Mouse (Mus musculus) heart, postnatal 36 days (tissue): ENCODE results near the gene 2510002D24Rik. TPM values are rescaled to one million over a fixed set of nuclear protein-coding genes. Genes with fewer than 3 reads are reported as not detected.
A peak's percentile ranks its signal among the peaks of the same experiment; 100 is the strongest.

Source experiments
- DNase-seq, 2 experiments: peaks; one replicate each; pipeline ENCODE4 v3.0.0; 2021 to 2022
- intact Hi-C: fragments of 180-260 bp; cut with DNase I; formaldehyde crosslinking; loops from one replicate; pipeline ENCODE4 v1.15.1; 2025
- total RNA-seq, 2 experiments: library from RNA; stranded (reverse); gene quantifications; 2 replicates each; pipeline ENCODE4 v1.2.3; 2021

2510002D24Rik gene
- total RNA-seq, result 10 to 100 TPM; 21.8 to 25.6 TPM

GRCm38 (mm10) chr16:18836468-18837208, at the start of gene 2510002D24Rik, which contains the start of gene Gm28539:
TSS of gene 2510002D24Rik (plus strand) at chr16:18836578.
TSS of gene Gm28539 (plus strand) at chr16:18836584.
- intact Hi-C loops, result loop anchor here (2.0 kb wide), 1 partner anchor 42 kb away; no protein-coding TSS in a partner anchor

GRCm38 (mm10) chr16:18786652-18787051, 49.7 kb upstream of the 2510002D24Rik start:
- intact Hi-C loops, result no loop called here
- DNase-seq, result no peak

More at GRCm38 (mm10) chr16:18836468-18837208, at the start of gene 2510002D24Rik, which contains the start of gene Gm28539:
- peak; percentile 92 to 95 for DNase-seq

- intact Hi-C loops, result no loop called here
- no peak for DNase-seq
Measured at GRCm38 (mm10) chr16:18788627-18789406, 47.6 kb upstream of the 2510002D24Rik start.

- intact Hi-C loops, result loop anchor here (5.0 kb wide), 1 partner anchor 168 kb away; the partner anchor contains the start of genes Gm49601 and Sept5
Measured at GRCm38 (mm10) chr16:18795223-18795899, 41.0 kb upstream of the 2510002D24Rik start.

GRCm38 (mm10) chr16:18796645-18797044, 39.7 kb upstream of the 2510002D24Rik start:
- intact Hi-C loops, result loop anchor here (5.0 kb wide), 1 partner anchor 169 kb away; the partner anchor contains the start of genes Gm49601 and Sept5
- no peak for DNase-seq

More at GRCm38 (mm10) chr16:18795223-18795899, 41.0 kb upstream of the 2510002D24Rik start:
- no peak for DNase-seq

GRCm38 (mm10) chr16:18798151-18798550, 38.2 kb upstream of the 2510002D24Rik start:
- DNase-seq, result no peak
- intact Hi-C loops, result loop anchor here (5.0 kb wide), 1 partner anchor 171 kb away; the partner anchor contains the start of genes Gm49601 and Sept5

- intact Hi-C loops, result loop anchor here (1.0 to 5.0 kb wide), 2 partner anchors 103 to 172 kb away; partner anchors contain the start of genes Gm49601 and Sept5
- peak; percentile 41 to 68 for DNase-seq
Measured at GRCm38 (mm10) chr16:18798841-18799240, 37.5 kb upstream of the 2510002D24Rik start.

GRCm38 (mm10) chr16:18805746-18806145, 30.6 kb upstream of the 2510002D24Rik start:
- no peak for DNase-seq
- intact Hi-C loops, result no loop called here

- intact Hi-C loops, result no loop called here
Measured at GRCm38 (mm10) chr16:18809001-18809400, 27.4 kb upstream of the 2510002D24Rik start.

GRCm38 (mm10) chr16:18811032-18811431, 25.3 kb upstream of the 2510002D24Rik start:
- no peak for DNase-seq
- intact Hi-C loops, result loop anchor here (10.0 kb wide), 1 partner anchor 366 kb away; no protein-coding TSS in a partner anchor

More at GRCm38 (mm10) chr16:18809001-18809400, 27.4 kb upstream of the 2510002D24Rik start:
- DNase-seq, result no peak

- DNase-seq, result peak; percentile 86 to 90
- intact Hi-C loops, result loop anchor here (10.0 kb wide), 1 partner anchor 367 kb away; no protein-coding TSS in a partner anchor
Measured at GRCm38 (mm10) chr16:18811468-18812384, 24.7 kb upstream of the 2510002D24Rik start, which contains the start of the genes Ufd1 and Cdc45. TSS of gene Ufd1 (plus strand) at chr16:18811779. TSS of gene Cdc45 (minus strand) at chr16:18811987.

- intact Hi-C loops, result loop anchor here (10.0 kb wide), 1 partner anchor 368 kb away; no protein-coding TSS in a partner anchor
- no peak for DNase-seq
Measured at GRCm38 (mm10) chr16:18812385-18812910, 23.9 kb upstream of the 2510002D24Rik start.

GRCm38 (mm10) chr16:18822356-18822755, 14.0 kb upstream of the 2510002D24Rik start:
- no peak for DNase-seq
- intact Hi-C loops, result no loop called here

GRCm38 (mm10) chr16:18822925-18823324, 13.5 kb upstream of the 2510002D24Rik start:
- intact Hi-C loops, result no loop called here

GRCm38 (mm10) chr16:18828630-18829029, 7.7 kb upstream of the 2510002D24Rik start:
- no peak for DNase-seq

More at GRCm38 (mm10) chr16:18822925-18823324, 13.5 kb upstream of the 2510002D24Rik start:
- DNase-seq, result no peak

GRCm38 (mm10) chr16:18829102-18829501, 7.3 kb upstream of the 2510002D24Rik start:
- DNase-seq, result no peak

More at GRCm38 (mm10) chr16:18828630-18829029, 7.7 kb upstream of the 2510002D24Rik start:
- intact Hi-C loops, result no loop called here

GRCm38 (mm10) chr16:18833486-18833885, 2.9 kb upstream of the 2510002D24Rik start:
- no peak for DNase-seq
- intact Hi-C loops, result no loop called here

More at GRCm38 (mm10) chr16:18829102-18829501, 7.3 kb upstream of the 2510002D24Rik start:
- intact Hi-C loops, result no loop called here

- DNase-seq, result no peak
Measured at GRCm38 (mm10) chr16:18836073-18836467, 308 bp upstream of the 2510002D24Rik start.

More at GRCm38 (mm10) chr16:18836073-18836467, 308 bp upstream of the 2510002D24Rik start:
- intact Hi-C loops, result loop anchor here (2.0 kb wide), 1 partner anchor 43 kb away; no protein-coding TSS in a partner anchor
